Mouse (Mus musculus) CD4-positive, CD25-positive, alpha-beta regulatory T cell, adult 4 months (primary cell): ENCODE measurements around the gene Hmmr. TPM values are rescaled to one million over a fixed set of nuclear protein-coding genes. Genes with fewer than 3 reads are reported as not detected.

Source experiments
- ATAC-seq: one replicate; pipeline ENCODE4 v1.8.0; 2017
- polyA plus RNA-seq, 2 experiments: library from polyadenylated mRNA; unstranded; fragments of 100-300 nt; shearing (Covaris generic); gene quantifications; one replicate each; pipeline ENCODE4 v1.2.1; 2017

Gene Hmmr
- polyA plus RNA-seq, 2 experiments from 2014 or later: 3.6 to 7.1 TPM

GRCm38 (mm10) chr11:40694311-40695087 lies 38.7 kb downstream of the Hmmr start:
- peak; percentile 45 for ATAC-seq

GRCm38 (mm10) chr11:40693366-40693951 lies 39.8 kb downstream of the Hmmr start:
- no peak for ATAC-seq

- ATAC-seq: peak; percentile 90
These were observed 40.5 kb downstream of the Hmmr start for GRCm38 (mm10) chr11:40692511-40693365.

- ATAC-seq: peak; percentile 35
These were observed 41.1 kb downstream of the Hmmr start for GRCm38 (mm10) chr11:40692101-40692509.

GRCm38 (mm10) chr11:40690444-40691127 lies 42.6 kb downstream of the Hmmr start:
- ATAC-seq: no peak

- ATAC-seq: no peak
These were observed 49.9 kb downstream of the Hmmr start for GRCm38 (mm10) chr11:40683295-40683694.

GRCm38 (mm10) chr11:40682456-40682855 lies 50.8 kb downstream of the Hmmr start:
- no peak for ATAC-seq

- ATAC-seq: no peak
These were observed 56.1 kb downstream of the Hmmr start for GRCm38 (mm10) chr11:40677169-40677568.

- no peak for ATAC-seq
These were observed 58.0 kb downstream of the Hmmr start for GRCm38 (mm10) chr11:40675014-40675730.

Other genes with a start within 250 kb of the Hmmr start
- gene Mat2b, start 38.2 kb downstream of the Hmmr start, polyA plus RNA-seq: 100 to 1,000 TPM; 238 to 255 TPM
- 10 to 100 TPM; 44.7 to 46.5 TPM for gene Nudcd2, start 245 bp upstream of the Hmmr start, polyA plus RNA-seq
- gene Ccng1, start 21.9 kb upstream of the Hmmr start, polyA plus RNA-seq: 10 to 100 TPM; 60.0 to 72.4 TPM